Mouse (Mus musculus) cerebellum, postnatal 10 days (tissue): Measurements from ENCODE around the gene Aspscr1.
"Not testable (repeated sequence)": the region's sequence is repeated elsewhere in the genome, so short reads cannot be mapped to it uniquely, and the experiment has no call there.

Experiments used
- DNase-seq, 2 experiments: peaks; one replicate each; pipeline ENCODE4 v3.0.0; 2021; ENCODE audit warnings: mixed read lengths in 2 of 2

Gene Aspscr1

GRCm38 (mm10) chr11:120642939-120643600, 29.7 kb upstream of the Aspscr1 start:
- peak; percentile 49 to 58 for DNase-seq

GRCm38 (mm10) chr11:120643601-120643987, 29.2 kb upstream of the Aspscr1 start, which contains the start of gene Pycr1:
TSS of gene Pycr1 (minus strand) at chr11:120643769.
- peak; percentile 96 to 97 for DNase-seq

- DNase-seq, result no peak
These were observed 25.5 kb upstream of the Aspscr1 start for GRCm38 (mm10) chr11:120647047-120647830.

GRCm38 (mm10) chr11:120648001-120648476, 24.7 kb upstream of the Aspscr1 start, which contains the start of gene Myadml2:
TSS of gene Myadml2 (minus strand) at chr11:120648158.
- DNase-seq, result peak; percentile 55 to 62

GRCm38 (mm10) chr11:120651872-120652271, 20.9 kb upstream of the Aspscr1 start:
- no peak for DNase-seq

GRCm38 (mm10) chr11:120654741-120655140, 18.0 kb upstream of the Aspscr1 start:
- DNase-seq, result no peak

GRCm38 (mm10) chr11:120657301-120657700, 15.5 kb upstream of the Aspscr1 start:
- DNase-seq, result no peak

- DNase-seq, result peak; percentile 84
These were observed 13.8 kb upstream of the Aspscr1 start for GRCm38 (mm10) chr11:120658876-120659410.

- no peak for DNase-seq
These were observed 13.1 kb upstream of the Aspscr1 start for GRCm38 (mm10) chr11:120659509-120660300.

- DNase-seq, result peak; percentile 57 to 67
These were observed 12.3 kb upstream of the Aspscr1 start for GRCm38 (mm10) chr11:120660301-120661075.

- no peak for DNase-seq
These were observed 11.7 kb upstream of the Aspscr1 start, which contains the start of gene Notum for GRCm38 (mm10) chr11:120661076-120661460. TSS of gene Notum (minus strand) at chr11:120661175.

- DNase-seq, result peak; percentile 50 to 53
These were observed 10.0 kb upstream of the Aspscr1 start for GRCm38 (mm10) chr11:120662759-120663158.

- DNase-seq, result no peak
These were observed 9.1 kb upstream of the Aspscr1 start for GRCm38 (mm10) chr11:120663714-120664113.

GRCm38 (mm10) chr11:120665406-120665805, 7.4 kb upstream of the Aspscr1 start:
- DNase-seq, result peak in 1 of 2 experiments; percentile 20

- DNase-seq, result no peak
These were observed 6.2 kb upstream of the Aspscr1 start for GRCm38 (mm10) chr11:120666617-120667016.

GRCm38 (mm10) chr11:120673594-120674122, 885 bp downstream of the Aspscr1 start:
- no peak for DNase-seq

- not testable (repeated sequence) for DNase-seq
These were observed 3.1 kb downstream of the Aspscr1 start for GRCm38 (mm10) chr11:120675875-120676274.

- no peak for DNase-seq
These were observed 4.2 kb downstream of the Aspscr1 start for GRCm38 (mm10) chr11:120676951-120677350.

GRCm38 (mm10) chr11:120679909-120680308, 7.1 kb downstream of the Aspscr1 start:
- peak; percentile 33 to 42 for DNase-seq

- no peak for DNase-seq
These were observed 9.9 kb downstream of the Aspscr1 start for GRCm38 (mm10) chr11:120682683-120683082.

GRCm38 (mm10) chr11:120683536-120683935, 10.8 kb downstream of the Aspscr1 start:
- no peak for DNase-seq
